Mouse (Mus musculus) forebrain, embryonic 16.5 days (tissue): ENCODE results near the gene Lmtk3. TPM values are rescaled to one million over a fixed set of nuclear protein-coding genes. Genes with fewer than 3 reads are reported as not detected.

ENCODE experiments used
- ATAC-seq: fragments of 200-750 bp; cut with Nextera tagmentation; 2 replicates; pipeline ENCODE4 v1.8.0; 2017; ENCODE audit warnings: mild to moderate bottlenecking, moderate library complexity
- H3K27ac ChIP-seq: fragments of 300-500 bp; sonication (generic); 2 replicates; pipeline ENCODE4 v1.5.1; 2014; ENCODE audit warnings: low read length, control low read depth
- H3K27me3 ChIP-seq: fragments of 300-500 bp; sonication (generic); replicated peaks from 2 replicates; pipeline ENCODE4 v1.6.1; 2014; ENCODE audit warnings: low read length; ENCODE audit not compliant: control insufficient read depth, insufficient read depth
- H3K36me3 ChIP-seq: fragments of 300-500 bp; sonication (generic); 2 replicates; pipeline ENCODE4 v1.6.1; 2014; ENCODE audit not compliant: control insufficient read depth, insufficient read depth
- H3K4me1 ChIP-seq: fragments of 300-500 bp; sonication (generic); replicated peaks from 2 replicates; pipeline ENCODE4 v1.6.1; 2014; ENCODE audit warnings: low read length; ENCODE audit not compliant: control insufficient read depth, insufficient read depth
- H3K4me2 ChIP-seq: fragments of 300-500 bp; sonication (generic); 2 replicates; pipeline ENCODE4 v1.6.1; 2014; ENCODE audit warnings: mild to moderate bottlenecking, low read length, control low read depth
- H3K4me3 ChIP-seq: fragments of 300-500 bp; sonication (generic); replicated peaks from 2 replicates; pipeline ENCODE4 v1.5.1; 2014; ENCODE audit warnings: mild to moderate bottlenecking, low read length, control low read depth
- H3K9ac ChIP-seq: fragments of 300-500 bp; sonication (generic); replicated peaks from 2 replicates; pipeline ENCODE4 v1.6.1; 2014; ENCODE audit warnings: low read depth, low read length, control low read depth
- H3K9me3 ChIP-seq: fragments of 300-500 bp; sonication (generic); 2 replicates; pipeline ENCODE4 v1.6.1; 2016; ENCODE audit warnings: low read length; ENCODE audit not compliant: control insufficient read depth
- WGBS: fragments of 180-500 bp; shearing (Covaris S2); extraction: QIAGEN DNeasy Blood & Tissue Kit; methylation state at CpG from one replicate; pipeline ENCODE4 v1.1.7; 2014; 5-methylcytosine and 5-hydroxymethylcytosine counted together
- polyA plus RNA-seq: library from polyadenylated mRNA; unstranded; fragments of >200 nt; fragmentation: Nextera tagmentation; extraction: Ambion mirVana; gene quantifications from 2 replicates; pipeline ENCODE4 v1.2.1, GENCODE M21; 2015

The Lmtk3 gene
- polyA plus RNA-seq, 1 experiment from 2014 or later = 26.4 TPM

GRCm38 (mm10) chr7:45787642-45788041, 4.1 kb downstream of the Lmtk3 start:
- H3K4me1 ChIP-seq = peaks cover 21% of the 10 kb centered on the region
- no peak overlapping the region for H3K27ac ChIP-seq
- peaks cover 31% of the 10 kb centered on the region for H3K36me3 ChIP-seq
- H3K4me2 ChIP-seq = no peak overlapping the region
- 90% methylated on average over 22 of the region's 22 CpGs for WGBS
- no peak for ATAC-seq
- peaks cover 3% of the 10 kb centered on the region; the same call in 1 of the 2 replicates for H3K9me3 ChIP-seq
- H3K4me3 ChIP-seq = no peak overlapping the region
- no peaks in the 10 kb centered on the region for H3K27me3 ChIP-seq
- no peak overlapping the region for H3K9ac ChIP-seq

GRCm38 (mm10) chr7:45790721-45791120, 7.2 kb downstream of the Lmtk3 start:
- peaks cover 3% of the 10 kb centered on the region; the same call in 1 of the 2 replicates for H3K9me3 ChIP-seq
- 89% methylated on average over 6 of the region's 6 CpGs for WGBS

GRCm38 (mm10) chr7:45791756-45792490, 8.4 kb downstream of the Lmtk3 start:
- 81% methylated on average over 17 of the region's 17 CpGs for WGBS
- peaks cover 3% of the 10 kb centered on the region; the same call in 1 of the 2 replicates for H3K9me3 ChIP-seq
- H3K4me2 ChIP-seq = no peak overlapping the region
- no peak overlapping the region for H3K9ac ChIP-seq
- ATAC-seq = 0 out of 2 replicates have a peak, but pooled peaks have one; percentile 20
- no peak overlapping the region for H3K4me3 ChIP-seq
- no peaks in the 10 kb centered on the region for H3K27me3 ChIP-seq
- peaks cover 50% of the 10 kb centered on the region for H3K36me3 ChIP-seq
- H3K27ac ChIP-seq = no peak overlapping the region
- H3K4me1 ChIP-seq = peaks cover 10% of the 10 kb centered on the region

More at GRCm38 (mm10) chr7:45790721-45791120, 7.2 kb downstream of the Lmtk3 start:
- Histone ChIP-seq H3K4me2 (no peak overlapping the region), H3K36me3 (peaks cover 47% of the 10 kb centered on the region), H3K4me1 (peaks cover 18% of the 10 kb centered on the region), H3K27me3 (no peaks in the 10 kb centered on the region), H3K4me3 (no peak overlapping the region), H3K27ac (no peak overlapping the region), H3K9ac (no peak overlapping the region)
- ATAC-seq = no peak

GRCm38 (mm10) chr7:45793240-45793639, 9.7 kb downstream of the Lmtk3 start:
- no peak overlapping the region for H3K27ac ChIP-seq

GRCm38 (mm10) chr7:45793969-45794585, 10.5 kb downstream of the Lmtk3 start:
- Histone ChIP-seq H3K9me3 (peaks cover 3% of the 10 kb centered on the region; the same call in 1 of the 2 replicates), H3K9ac (no peak overlapping the region), H3K27ac (no peak overlapping the region), H3K36me3 (peaks cover 37% of the 10 kb centered on the region), H3K4me3 (no peak overlapping the region), H3K4me2 (no peak overlapping the region), H3K27me3 (no peaks in the 10 kb centered on the region), H3K4me1 (peaks cover 18% of the 10 kb centered on the region)
- 88% methylated on average over 28 of the region's 44 CpGs for WGBS
- ATAC-seq = no peak

More at GRCm38 (mm10) chr7:45793240-45793639, 9.7 kb downstream of the Lmtk3 start:
- 89% methylated on average over 24 of the region's 24 CpGs for WGBS
- H3K27me3 ChIP-seq = no peaks in the 10 kb centered on the region
- H3K4me1 ChIP-seq = peaks cover 14% of the 10 kb centered on the region
- peaks cover 45% of the 10 kb centered on the region for H3K36me3 ChIP-seq
- peaks cover 3% of the 10 kb centered on the region; the same call in 1 of the 2 replicates for H3K9me3 ChIP-seq
- H3K9ac ChIP-seq = no peak overlapping the region
- no peak overlapping the region for H3K4me2 ChIP-seq
- H3K4me3 ChIP-seq = no peak overlapping the region
- no peak for ATAC-seq

GRCm38 (mm10) chr7:45794971-45795370, 11.4 kb downstream of the Lmtk3 start:
- Histone ChIP-seq H3K4me3 (no peak overlapping the region), H3K4me1 (peaks cover 18% of the 10 kb centered on the region), H3K36me3 (peaks cover 28% of the 10 kb centered on the region), H3K27ac (no peak overlapping the region), H3K9ac (no peak overlapping the region), H3K4me2 (no peak overlapping the region), H3K27me3 (no peaks in the 10 kb centered on the region), H3K9me3 (peaks cover under 1% of the 10 kb centered on the region; the same call in 1 of the 2 replicates)
- no peak for ATAC-seq
- 93% methylated on average over 29 of the region's 29 CpGs for WGBS

GRCm38 (mm10) chr7:45796950-45797349, 13.4 kb downstream of the Lmtk3 start:
- Histone ChIP-seq H3K4me1 (peaks cover 18% of the 10 kb centered on the region), H3K36me3 (peaks cover 24% of the 10 kb centered on the region), H3K4me3 (no peak overlapping the region)

GRCm38 (mm10) chr7:45797661-45798510, 14.3 kb downstream of the Lmtk3 start:
- Histone ChIP-seq H3K4me2 (peak overlapping the region; percentile 51), H3K36me3 (peaks cover 21% of the 10 kb centered on the region), H3K27ac (no peak overlapping the region), H3K9me3 (no peaks in the 10 kb centered on the region), H3K9ac (peak overlapping the region; percentile 24), H3K4me1 (peaks cover 18% of the 10 kb centered on the region), H3K4me3 (peak overlapping the region; percentile 31), H3K27me3 (no peaks in the 10 kb centered on the region)
- ATAC-seq = no peak
- 2% methylated on average over 58 of the region's 60 CpGs for WGBS

More at GRCm38 (mm10) chr7:45796950-45797349, 13.4 kb downstream of the Lmtk3 start:
- Histone ChIP-seq H3K9me3 (no peaks in the 10 kb centered on the region), H3K4me2 (no peak overlapping the region), H3K9ac (no peak overlapping the region), H3K27me3 (no peaks in the 10 kb centered on the region), H3K27ac (no peak overlapping the region)
- 43% methylated on average over 6 of the region's 6 CpGs for WGBS
- no peak for ATAC-seq

GRCm38 (mm10) chr7:45798511-45798836, 14.9 kb downstream of the Lmtk3 start:
- WGBS = 2% methylated on average over 19 of the region's 19 CpGs
- peak overlapping the region; percentile 31 for H3K4me3 ChIP-seq
- no peaks in the 10 kb centered on the region for H3K9me3 ChIP-seq
- H3K27me3 ChIP-seq = no peaks in the 10 kb centered on the region
- ATAC-seq = no peak
- H3K27ac ChIP-seq = no peak overlapping the region
- H3K4me1 ChIP-seq = peaks cover 18% of the 10 kb centered on the region
- peak overlapping the region; percentile 51; the same call in 1 of the 2 replicates for H3K4me2 ChIP-seq
- H3K36me3 ChIP-seq = peaks cover 23% of the 10 kb centered on the region
- peak overlapping the region; percentile 24; the same call in 1 of the 2 replicates for H3K9ac ChIP-seq
